Mouse (Mus musculus): ENCODE results near the gene Ttc28.

GRCm38 (mm10) chr5:111111378-111111777 lies 231.8 kb downstream of the Ttc28 start:
- no peak for TF ChIP-seq CTCF (IDR thresholded peaks at IDR 0.05; ENCODE audit: borderline replicate concordance, insufficient read depth, low read depth, low read length)
- no peak for TF ChIP-seq POLR2A (IDR thresholded peaks at IDR 0.05; ENCODE audit: borderline replicate concordance, insufficient read depth, low read length)
